Mouse (Mus musculus): ENCODE measurements around the gene Aen. TPM values are rescaled to one million over a fixed set of nuclear protein-coding genes. Genes with fewer than 3 reads are reported as not detected.
A peak's percentile ranks its signal among the peaks of the same experiment; 100 is the strongest.

Aen gene
- polyA plus RNA-seq, 1 experiment from 2014 or later = 42.0 TPM

GRCm38 (mm10) chr7:78903174-78903870, 7.7 kb downstream of the Aen start:
- 93% methylated on average over 6 of the region's 6 CpGs for WGBS
- no peak overlapping the region for H3K4me2 ChIP-seq (replicated peaks)
- H3K4me1 ChIP-seq = no peaks in the 10 kb centered on the region

GRCm38 (mm10) chr7:78904175-78904574, 8.5 kb downstream of the Aen start:
- Histone ChIP-seq H3K4me2 (replicated peaks) (no peak overlapping the region), H3K9ac (no peak overlapping the region), H3K27me3 (no peaks in the 10 kb centered on the region), H3K36me3 (peaks cover 58% of the 10 kb centered on the region), H3K4me1 (no peaks in the 10 kb centered on the region), H3K4me3 (no peak overlapping the region), H3K27ac (no peak overlapping the region), H3K9me3 (no peaks in the 10 kb centered on the region)
- 82% methylated on average over 2 of the region's 2 CpGs for WGBS
- no peak for ATAC-seq (ENCODE audit: low FRiP score, low read depth)

More at GRCm38 (mm10) chr7:78903174-78903870, 7.7 kb downstream of the Aen start:
- no peak overlapping the region for H3K4me3 ChIP-seq
- no peak overlapping the region for H3K27ac ChIP-seq
- ATAC-seq (ENCODE audit: low FRiP score, low read depth) = no peak
- no peaks in the 10 kb centered on the region for H3K27me3 ChIP-seq
- H3K9me3 ChIP-seq = no peaks in the 10 kb centered on the region
- H3K36me3 ChIP-seq = peaks cover 58% of the 10 kb centered on the region
- no peak overlapping the region for H3K9ac ChIP-seq

- Histone ChIP-seq H3K9ac (no peak overlapping the region), H3K4me2 (replicated peaks) (no peak overlapping the region), H3K36me3 (peaks cover 42% of the 10 kb centered on the region), H3K9me3 (no peaks in the 10 kb centered on the region), H3K4me3 (no peak overlapping the region), H3K27ac (no peak overlapping the region), H3K4me1 (peaks cover 12% of the 10 kb centered on the region; the same call in 1 of the 2 replicates), H3K27me3 (no peaks in the 10 kb centered on the region)
- no peak for ATAC-seq (ENCODE audit: low FRiP score, low read depth)
- WGBS = 85% methylated on average over 6 of the region's 6 CpGs
Observed at GRCm38 (mm10) chr7:78909026-78909425, 13.4 kb downstream of the Aen start.

GRCm38 (mm10) chr7:78910336-78911098, 14.9 kb downstream of the Aen start:
- no peaks in the 10 kb centered on the region for H3K27me3 ChIP-seq

GRCm38 (mm10) chr7:78911209-78911608, 15.6 kb downstream of the Aen start:
- Histone ChIP-seq H3K9me3 (no peaks in the 10 kb centered on the region), H3K36me3 (peaks cover 21% of the 10 kb centered on the region), H3K9ac (no peak overlapping the region), H3K27ac (no peak overlapping the region), H3K4me2 (replicated peaks) (no peak overlapping the region), H3K4me1 (peaks cover 14% of the 10 kb centered on the region; the same call in 1 of the 2 replicates), H3K27me3 (no peaks in the 10 kb centered on the region), H3K4me3 (no peak overlapping the region)
- ATAC-seq (ENCODE audit: low FRiP score, low read depth) = no peak
- 88% methylated on average over 4 of the region's 4 CpGs for WGBS

More at GRCm38 (mm10) chr7:78910336-78911098, 14.9 kb downstream of the Aen start:
- WGBS = 45% methylated on average over 6 of the region's 6 CpGs
- ATAC-seq (ENCODE audit: low FRiP score, low read depth) = no peak
- no peak overlapping the region for H3K4me2 ChIP-seq (replicated peaks)
- no peak overlapping the region for H3K9ac ChIP-seq
- H3K4me1 ChIP-seq = peaks cover 14% of the 10 kb centered on the region; the same call in 1 of the 2 replicates
- no peak overlapping the region for H3K27ac ChIP-seq
- peaks cover 28% of the 10 kb centered on the region for H3K36me3 ChIP-seq
- H3K4me3 ChIP-seq = no peak overlapping the region
- H3K9me3 ChIP-seq = no peaks in the 10 kb centered on the region

GRCm38 (mm10) chr7:78912253-78912973, 16.8 kb downstream of the Aen start:
- Histone ChIP-seq H3K27ac (no peak overlapping the region), H3K4me2 (replicated peaks) (peak overlapping the region; percentile 48), H3K36me3 (peaks cover 10% of the 10 kb centered on the region), H3K9ac (no peak overlapping the region), H3K9me3 (no peaks in the 10 kb centered on the region), H3K27me3 (no peaks in the 10 kb centered on the region), H3K4me3 (no peak overlapping the region), H3K4me1 (peaks cover 14% of the 10 kb centered on the region; the same call in 1 of the 2 replicates)
- 0 out of 2 replicates have a peak, but pooled peaks have one; percentile 18 for ATAC-seq (ENCODE audit: low FRiP score, low read depth)
- 26% methylated on average over 20 of the region's 20 CpGs for WGBS

GRCm38 (mm10) chr7:78912974-78913474, 17.4 kb downstream of the Aen start, which contains the start of gene Isg20:
TSS of gene Isg20 (plus strand) at chr7:78913424.
- Histone ChIP-seq H3K9me3 (no peaks in the 10 kb centered on the region), H3K36me3 (peaks cover 10% of the 10 kb centered on the region), H3K4me2 (replicated peaks) (peak within 1 kb of the TSS; percentile 48), H3K4me1 (peaks cover 14% of the 10 kb centered on the region; the same call in 1 of the 2 replicates), H3K27ac (no peak within 1 kb of the TSS), H3K27me3 (no peaks in the 10 kb centered on the region), H3K9ac (no peak within 1 kb of the TSS), H3K4me3 (no peak within 1 kb of the TSS)
- WGBS = 64% methylated on average over 5 of the region's 5 CpGs
- ATAC-seq (ENCODE audit: low FRiP score, low read depth) = no peak

- H3K4me3 ChIP-seq = no peak overlapping the region
- H3K9ac ChIP-seq = no peak overlapping the region
- WGBS = 71% methylated on average over 19 of the region's 19 CpGs
- ATAC-seq (ENCODE audit: low FRiP score, low read depth) = no peak
- no peak overlapping the region for H3K27ac ChIP-seq
- H3K4me2 ChIP-seq (replicated peaks) = no peak overlapping the region
- peaks cover 14% of the 10 kb centered on the region; the same call in 1 of the 2 replicates for H3K4me1 ChIP-seq
- no peaks in the 10 kb centered on the region for H3K9me3 ChIP-seq
- peaks cover 6% of the 10 kb centered on the region for H3K36me3 ChIP-seq
- no peaks in the 10 kb centered on the region for H3K27me3 ChIP-seq
Observed at GRCm38 (mm10) chr7:78913649-78914544, 18.2 kb downstream of the Aen start.

GRCm38 (mm10) chr7:78914545-78914845, 18.8 kb downstream of the Aen start:
- H3K4me1 ChIP-seq = peaks cover 14% of the 10 kb centered on the region; the same call in 1 of the 2 replicates
- no peaks in the 10 kb centered on the region for H3K27me3 ChIP-seq
- no peak overlapping the region for H3K9ac ChIP-seq
- peaks cover 5% of the 10 kb centered on the region for H3K36me3 ChIP-seq
- no peak overlapping the region for H3K27ac ChIP-seq
- WGBS = 62% methylated on average over 3 of the region's 3 CpGs
- no peaks in the 10 kb centered on the region for H3K9me3 ChIP-seq
- no peak overlapping the region for H3K4me3 ChIP-seq
- ATAC-seq (ENCODE audit: low FRiP score, low read depth) = no peak
- no peak overlapping the region for H3K4me2 ChIP-seq (replicated peaks)

GRCm38 (mm10) chr7:78914896-78915510, 19.3 kb downstream of the Aen start:
- Histone ChIP-seq H3K4me1 (peaks cover 14% of the 10 kb centered on the region; the same call in 1 of the 2 replicates), H3K9me3 (no peaks in the 10 kb centered on the region), H3K9ac (no peak overlapping the region), H3K4me2 (replicated peaks) (no peak overlapping the region), H3K27ac (no peak overlapping the region), H3K36me3 (no peaks in the 10 kb centered on the region; the same call in 1 of the 2 replicates), H3K4me3 (no peak overlapping the region), H3K27me3 (no peaks in the 10 kb centered on the region)
- 81% methylated on average over 11 of the region's 11 CpGs for WGBS
- no peak for ATAC-seq (ENCODE audit: low FRiP score, low read depth)

- no peaks in the 10 kb centered on the region for H3K9me3 ChIP-seq
- no peak overlapping the region for H3K4me3 ChIP-seq
- WGBS = 33% methylated on average over 4 of the region's 4 CpGs
- no peaks in the 10 kb centered on the region for H3K36me3 ChIP-seq
- peaks cover 5% of the 10 kb centered on the region; the same call in 1 of the 2 replicates for H3K4me1 ChIP-seq
- no peak overlapping the region for H3K27ac ChIP-seq
- H3K27me3 ChIP-seq = no peaks in the 10 kb centered on the region
- H3K4me2 ChIP-seq (replicated peaks) = no peak overlapping the region
- ATAC-seq (ENCODE audit: low FRiP score, low read depth) = no peak
- no peak overlapping the region for H3K9ac ChIP-seq
Observed at GRCm38 (mm10) chr7:78918686-78919085, 23.0 kb downstream of the Aen start.
